Mouse (Mus musculus): ENCODE results near the gene Smug1. TPM values are rescaled to one million over a fixed set of nuclear protein-coding genes. Genes with fewer than 3 reads are reported as not detected.

Smug1 gene
- polyA plus RNA-seq (2012; rRNA removed; ENCODE audit: low replicate concordance): 22.0 and 22.7 TPM in 2 replicates

GRCm38 (mm10) chr15:103167042-103167615, at the start of gene Smug1:
TSS of gene Smug1 (minus strand) at chr15:103167092.

Other genes starting within 250 kb of the Smug1 start
- 0.06 TPM in 1 of 2 replicates, not detected in the other for gene Hoxc13, start 246.0 kb downstream of the Smug1 start, polyA plus RNA-seq (2012; rRNA removed; ENCODE audit: low replicate concordance)
- gene Hoxc12, start 230.3 kb downstream of the Smug1 start, polyA plus RNA-seq (2012; rRNA removed; ENCODE audit: low replicate concordance): not detected in 2 replicates
- 0.13 TPM in 1 of 2 replicates, not detected in the other for gene Hoxc11, start 212.7 kb downstream of the Smug1 start, polyA plus RNA-seq (2012; rRNA removed; ENCODE audit: low replicate concordance)
- 5.7 and 16.2 TPM in 2 replicates for gene Hoxc10, start 200.3 kb downstream of the Smug1 start, polyA plus RNA-seq (2012; rRNA removed; ENCODE audit: low replicate concordance)
- 6.7 and 10.3 TPM in 2 replicates for gene Hoxc5, start 199.6 kb downstream of the Smug1 start, polyA plus RNA-seq (2012; rRNA removed; ENCODE audit: low replicate concordance)
- 3.3 and 27.1 TPM in 2 replicates for gene Hoxc9, start 190.7 kb downstream of the Smug1 start, polyA plus RNA-seq (2012; rRNA removed; ENCODE audit: low replicate concordance)
- gene Hoxc8, start 176.5 kb downstream of the Smug1 start, polyA plus RNA-seq (2012; rRNA removed; ENCODE audit: low replicate concordance): 12.5 and 20.6 TPM in 2 replicates
- 20.9 and 23.9 TPM in 2 replicates for gene Hoxc6, start 168.8 kb downstream of the Smug1 start, polyA plus RNA-seq (2012; rRNA removed; ENCODE audit: low replicate concordance)
- gene Hoxc4, start 148.2 kb downstream of the Smug1 start, polyA plus RNA-seq (2012; rRNA removed; ENCODE audit: low replicate concordance): 2.9 and 3.3 TPM in 2 replicates
- gene Cbx5, start 72.7 kb upstream of the Smug1 start, polyA plus RNA-seq (2012; rRNA removed; ENCODE audit: low replicate concordance): 5.7 and 18.2 TPM in 2 replicates
- gene Hnrnpa1, start 73.3 kb upstream of the Smug1 start, polyA plus RNA-seq (2012; rRNA removed; ENCODE audit: low replicate concordance): 37.5 and 59.6 TPM in 2 replicates
- 1.7 and 4.3 TPM in 2 replicates for gene Nfe2, start 91.3 kb upstream of the Smug1 start, polyA plus RNA-seq (2012; rRNA removed; ENCODE audit: low replicate concordance)
- 70.2 and 156 TPM in 2 replicates for gene Copz1, start 105.6 kb upstream of the Smug1 start, polyA plus RNA-seq (2012; rRNA removed; ENCODE audit: low replicate concordance)
- gene Gpr84, start 143.5 kb upstream of the Smug1 start, polyA plus RNA-seq (2012; rRNA removed; ENCODE audit: low replicate concordance): 0.10 and 0.14 TPM in 2 replicates
- 46.7 and 63.1 TPM in 2 replicates for gene Zfp385a, start 173.0 kb upstream of the Smug1 start, polyA plus RNA-seq (2012; rRNA removed; ENCODE audit: low replicate concordance)
- 22.0 and 27.6 TPM in 2 replicates for gene Itga5, start 199.7 kb upstream of the Smug1 start, polyA plus RNA-seq (2012; rRNA removed; ENCODE audit: low replicate concordance)